Mouse (Mus musculus): Measurements from ENCODE around the gene Fzd9.

The Fzd9 gene

DNA sequence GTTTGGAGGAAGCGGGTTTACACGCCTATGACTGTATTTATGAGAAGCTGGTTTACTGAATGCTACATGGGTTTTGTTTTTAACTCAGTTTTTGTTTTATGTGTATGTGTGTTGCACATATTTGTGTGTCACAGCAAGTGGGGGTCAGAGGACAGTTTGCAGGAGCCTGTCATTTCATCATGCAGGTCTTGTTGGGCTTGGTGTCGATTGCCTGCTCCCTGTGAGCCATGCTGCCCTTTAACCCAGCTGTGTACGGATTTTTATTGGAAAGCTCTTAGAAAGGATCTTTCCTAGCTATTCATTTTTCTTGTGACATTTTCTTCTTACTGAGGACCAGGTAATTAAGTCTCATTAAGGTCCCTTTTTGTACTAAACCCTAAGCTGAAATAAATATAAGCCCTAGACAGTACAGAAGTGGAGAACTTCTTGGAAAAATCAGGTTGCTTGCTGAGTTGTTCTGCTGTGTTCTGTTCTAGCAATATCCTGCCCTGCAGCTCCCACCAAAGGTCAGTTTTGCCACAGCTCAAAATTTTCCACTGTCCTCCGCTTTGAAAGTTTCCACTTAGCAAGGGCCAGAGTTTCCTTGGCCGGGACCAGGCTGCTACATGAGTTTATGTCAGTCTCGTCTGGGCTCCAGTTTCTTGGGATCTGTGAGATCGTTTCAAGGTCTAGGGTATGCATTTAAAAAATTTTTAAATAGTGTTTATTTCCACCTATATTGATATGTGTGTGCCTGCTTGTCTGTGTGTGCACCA lies 17.7 kb downstream of the Fzd9 start:
- CTCF ChIA-PET = interaction anchor here in 2 of 4 experiments (0.9 to 2.4 kb wide), 4 partner anchors 13 to 53 kb away, joined by 3 to 9 read pairs (median 4); partner anchors contain the start of gene Fzd9 (in 1 of the 2)
- POLR2A ChIA-PET = interaction anchor here in 3 of 4 experiments (0.6 to 2.4 kb wide), 13 partner anchors 12 to 248 kb away, joined by 3 to 12 read pairs (median 4); partner anchors contain the start of gene Tbl2 (in 1 of the 3)

DNA sequence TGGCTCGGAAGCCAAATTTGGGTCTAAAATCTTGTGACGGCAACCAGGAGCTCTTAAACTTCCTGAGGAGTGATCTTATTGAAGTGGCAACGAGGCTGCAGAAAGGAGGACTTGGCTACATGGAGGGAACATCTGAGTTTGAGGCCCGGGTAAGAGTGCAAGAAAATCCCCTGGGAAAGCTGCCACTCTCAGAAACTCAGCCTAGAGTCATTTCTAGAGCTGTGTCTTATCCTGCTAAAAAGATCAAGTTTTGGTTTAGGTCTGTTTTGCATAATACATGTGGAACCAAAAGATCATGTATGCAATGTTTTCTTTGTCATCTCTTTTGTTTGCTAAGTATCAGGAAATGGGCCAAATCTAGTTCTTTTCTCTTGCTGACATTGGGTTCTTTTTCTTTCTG lies 20.8 kb downstream of the Fzd9 start:
- ChIA-PET CTCF (no interaction called here), POLR2A (interaction anchor here in 1 of 4 experiments (1.0 to 1.4 kb wide), 3 partner anchors 14 to 19 kb away, joined by 3 to 7 read pairs (median 5); no protein-coding TSS in a partner anchor)

DNA sequence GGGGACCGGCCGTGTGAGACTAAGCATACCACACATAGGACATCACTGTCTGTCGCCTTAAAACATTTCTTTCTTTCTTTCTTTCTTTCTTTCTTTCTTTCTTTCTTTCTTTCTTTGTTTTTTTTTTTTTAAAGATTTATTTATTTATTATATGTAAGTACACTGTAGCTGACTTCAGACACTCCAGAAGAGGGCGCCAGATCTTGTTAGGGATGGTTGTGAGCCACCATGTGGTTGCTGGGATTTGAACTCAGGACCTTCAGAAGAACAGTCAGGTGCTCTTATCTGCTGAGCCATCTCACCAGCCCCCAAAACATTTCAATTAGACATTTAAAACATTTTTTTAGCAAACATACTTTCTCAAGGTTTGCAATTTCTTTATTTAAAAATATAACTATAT lies 25.2 kb downstream of the Fzd9 start:
- ChIA-PET CTCF (interaction anchor here in 1 of 4 experiments (0.7 kb wide), 1 partner anchor 336 kb away, joined by 3 read pairs; no protein-coding TSS in a partner anchor), POLR2A (interaction anchor here in 3 of 4 experiments (0.7 to 1.5 kb wide), 5 partner anchors 8 to 186 kb away, joined by 3 to 5 read pairs (median 4); no protein-coding TSS in a partner anchor)

DNA sequence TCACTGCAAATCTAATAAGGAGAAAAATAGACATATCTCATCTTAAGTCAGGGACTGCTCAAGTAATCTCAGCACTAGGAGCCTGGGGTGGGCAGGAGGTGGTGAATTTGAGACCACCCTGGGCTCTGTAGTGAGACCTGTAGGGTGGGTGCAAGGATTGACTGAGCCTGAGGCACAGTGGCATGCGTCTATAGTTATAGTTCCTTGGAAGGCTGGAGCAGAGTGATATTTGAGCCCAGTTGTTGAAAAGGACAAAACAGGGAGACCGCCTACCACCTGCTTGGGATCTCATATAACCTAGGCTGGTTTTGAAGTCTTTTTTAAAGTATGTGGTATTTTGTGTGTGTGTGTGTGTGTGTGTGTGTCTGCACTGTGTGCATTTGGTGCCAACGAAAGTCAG lies 26.9 kb downstream of the Fzd9 start:
- CTCF ChIA-PET = interaction anchor here in 2 of 4 experiments (0.6 to 1.6 kb wide), 2 partner anchors 62 to 996 kb away, joined by 3 to 13 read pairs; no protein-coding TSS in a partner anchor
- POLR2A ChIA-PET = interaction anchor here in 2 of 4 experiments (1.0 to 1.2 kb wide), 3 partner anchors 11 to 75 kb away, joined by 3 read pairs; no protein-coding TSS in a partner anchor

DNA sequence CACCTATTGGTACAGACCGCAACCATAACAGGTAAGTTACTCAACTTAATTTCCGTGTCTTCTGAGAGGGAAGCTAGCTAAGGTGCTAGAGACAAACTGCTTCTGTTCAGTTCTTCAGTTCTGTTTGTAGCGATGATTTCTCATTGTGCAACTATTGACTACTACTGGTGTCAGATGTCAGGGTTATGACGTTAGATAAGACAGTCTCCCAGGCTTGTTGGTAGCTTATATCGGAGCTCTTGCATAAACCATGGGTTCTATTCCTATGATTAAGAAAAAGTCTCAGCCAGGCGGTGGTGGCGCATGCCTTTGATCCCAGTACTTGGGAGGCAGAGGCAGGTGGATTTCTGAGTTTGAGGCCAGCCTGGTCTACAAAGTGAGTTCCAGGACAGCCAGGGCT lies 29.0 kb downstream of the Fzd9 start:
- CTCF ChIA-PET = interaction anchor here in 1 of 4 experiments (0.6 kb wide), 1 partner anchor 104 kb away, joined by 3 read pairs; no protein-coding TSS in a partner anchor
- POLR2A ChIA-PET = interaction anchor here in 3 of 4 experiments (0.6 to 1.3 kb wide), 4 partner anchors 16 to 154 kb away, joined by 3 read pairs; no protein-coding TSS in a partner anchor

DNA sequence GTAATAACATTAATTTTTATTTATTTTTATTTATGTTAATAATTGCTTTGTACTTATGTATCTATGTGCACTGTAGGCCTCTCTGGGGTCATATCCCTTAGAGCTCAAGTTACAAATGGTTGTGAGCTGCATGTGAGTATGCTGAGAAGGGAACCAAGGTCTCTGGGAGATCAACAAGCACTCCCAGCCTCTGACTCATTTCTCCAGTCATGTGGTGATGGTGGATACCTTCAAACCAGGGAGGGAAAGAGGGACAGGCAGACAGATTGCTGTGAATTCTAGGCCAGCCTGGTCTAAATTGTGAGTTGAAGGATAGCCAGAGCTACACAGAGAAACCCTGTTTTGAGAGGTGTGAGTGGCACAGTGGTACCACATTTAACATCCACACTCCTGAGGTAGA lies 30.1 kb downstream of the Fzd9 start:
- CTCF ChIA-PET = interaction anchor here in 1 of 4 experiments (0.6 kb wide), 1 partner anchor 67 kb away, joined by 5 read pairs; no protein-coding TSS in a partner anchor
- POLR2A ChIA-PET = interaction anchor here in 2 of 4 experiments (0.7 to 2.0 kb wide), 8 partner anchors 12 to 283 kb away, joined by 3 to 6 read pairs (median 3); partner anchors contain the start of gene Tbl2 (in 1 of the 2)

DNA sequence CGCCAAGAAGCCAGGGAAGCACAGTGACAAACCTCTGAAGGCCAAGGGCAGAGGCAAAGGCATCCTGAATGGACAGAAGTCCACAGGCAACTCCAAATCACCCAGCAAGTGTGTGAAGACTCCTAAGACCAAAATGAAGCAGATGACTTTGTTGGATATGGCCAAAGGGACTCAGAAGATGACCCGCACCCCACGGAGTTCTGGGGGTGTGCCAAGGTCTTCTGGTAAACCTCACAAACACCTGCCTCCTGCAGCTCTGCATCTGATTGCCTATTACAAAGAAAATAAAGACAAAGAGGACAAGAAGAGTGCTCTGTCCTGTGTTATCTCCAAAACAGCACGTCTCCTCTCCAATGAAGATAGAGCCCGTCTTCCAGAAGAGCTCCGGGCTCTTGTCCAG lies 34.2 kb downstream of the Fzd9 start:
- POLR2A ChIA-PET = interaction anchor here in 2 of 4 experiments (0.6 to 2.5 kb wide), 19 partner anchors 8 to 195 kb away, joined by 3 to 12 read pairs (median 4); partner anchors contain the start of gene Tbl2 (in 1 of the 2)
- CTCF ChIA-PET = interaction anchor here in 3 of 4 experiments (0.6 to 2.0 kb wide), 10 partner anchors 8 to 1152 kb away, joined by 3 to 6 read pairs (median 4); partner anchors contain the start of gene Trim50 (in 1 of the 3)

DNA sequence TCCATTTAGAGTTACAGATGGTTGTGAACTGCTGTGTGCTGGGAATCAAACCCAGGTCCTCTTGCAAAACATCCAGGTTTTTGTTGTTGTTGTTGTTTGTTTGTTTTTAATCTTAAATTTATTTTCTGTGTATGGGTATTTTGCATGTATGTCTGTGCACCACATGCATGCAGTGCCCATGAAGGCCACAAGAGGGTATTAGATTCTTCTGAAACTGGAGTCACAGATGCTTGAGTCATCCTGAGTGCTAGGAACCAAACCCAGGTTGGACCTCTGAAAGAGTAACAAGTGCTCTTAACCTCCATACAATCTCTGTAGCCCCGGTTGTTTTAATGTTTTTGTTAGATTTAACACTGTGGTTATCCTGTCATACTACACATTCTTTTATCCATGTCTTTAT lies 42.8 kb downstream of the Fzd9 start:
- POLR2A ChIA-PET = interaction anchor here in 2 of 4 experiments (0.6 to 2.4 kb wide), 6 partner anchors 10 to 41 kb away, joined by 3 to 11 read pairs (median 4); no protein-coding TSS in a partner anchor
- CTCF ChIA-PET = interaction anchor here in 1 of 4 experiments (1.6 to 2.1 kb wide), 2 partner anchors 9 to 17 kb away, joined by 3 to 6 read pairs; no protein-coding TSS in a partner anchor

DNA sequence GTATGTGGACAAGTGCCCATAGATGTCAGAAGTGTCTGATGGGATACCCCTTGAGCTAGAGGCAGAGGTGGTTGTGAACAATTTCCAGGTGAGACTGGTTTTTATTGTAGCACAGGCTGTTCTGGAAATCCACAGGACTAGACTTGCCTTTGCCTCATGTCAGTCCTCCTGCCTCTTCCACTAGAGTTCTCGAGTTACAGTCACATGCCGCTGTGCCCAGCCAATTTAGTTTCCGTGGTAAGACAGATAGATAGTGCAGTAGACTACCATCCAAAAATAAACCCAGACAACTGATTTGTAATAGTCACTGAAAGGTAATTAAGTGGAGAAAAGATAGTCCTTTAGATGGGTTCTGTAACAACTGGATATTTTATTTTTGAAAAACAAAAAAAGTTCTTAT lies 48.3 kb downstream of the Fzd9 start:
- CTCF ChIA-PET = no interaction called here
- POLR2A ChIA-PET = interaction anchor here in 1 of 4 experiments (0.6 to 1.3 kb wide), 3 partner anchors 10 to 18 kb away, joined by 3 to 4 read pairs (median 4); no protein-coding TSS in a partner anchor
